Mouse (Mus musculus): ENCODE data around the gene Slc1a7. TPM values are rescaled to one million over a fixed set of nuclear protein-coding genes. Genes with fewer than 3 reads are reported as not detected.

Gene Slc1a7
- total RNA-seq, 1 experiment, result 0.18 TPM

- TF ChIP-seq CHD2 (IDR thresholded peaks at IDR 0.05; ENCODE audit: low read depth, low read length), result no peak
- no peak for TF ChIP-seq ZNF384 (IDR thresholded peaks at IDR 0.05; ENCODE audit: low read depth, low read length)
- TF ChIP-seq HCFC1 (IDR thresholded peaks at IDR 0.05; ENCODE audit: borderline replicate concordance, insufficient read depth, low read length), result no peak
- TF ChIP-seq MAFK (IDR thresholded peaks at IDR 0.05; ENCODE audit: insufficient read depth, low read depth, low read length), result no peak
- no peak for TF ChIP-seq ZC3H11A (IDR thresholded peaks at IDR 0.05; ENCODE audit: borderline replicate concordance, low read depth, low read length)
- Histone ChIP-seq H3K4me1 (ENCODE audit: control insufficient read depth in 2 of 2, insufficient read depth in 2 of 2, low read length in 2 of 2, poor library complexity in 1 of 2) (no peaks in the 10 kb centered on the region), H3K9ac (ENCODE audit: insufficient read depth, low read depth, low read length, poor library complexity, severe bottlenecking) (no peak overlapping the region), H3K4me3 (ENCODE audit: insufficient read depth in 1 of 2, low read depth in 1 of 2, low read length in 2 of 2, poor library complexity in 1 of 2, severe bottlenecking in 1 of 2) (no peak overlapping the region), H3K27ac (ENCODE audit: insufficient read depth, low read depth, low read length, poor library complexity, severe bottlenecking) (no peak overlapping the region), H3K36me3 (ENCODE audit: control insufficient read depth, insufficient read depth, low read length, poor library complexity, severe bottlenecking) (no peaks in the 10 kb centered on the region), H3K9me3 (ENCODE audit: control insufficient read depth, insufficient read depth, low read depth, low read length) (no peaks in the 10 kb centered on the region)
- DNase-seq (ENCODE audit: low read depth, low spot score), result no peak
- in situ Hi-C loops (cut with MboI; ENCODE audit: low sequenced_read_pairs in 2 of 2, unreplicated experiment in 2 of 2), result no loop called here
Observed at GRCm38 (mm10) chr4:107958487-107958886, 9.6 kb upstream of the Slc1a7 start.

- in situ Hi-C loops (cut with MboI; ENCODE audit: low sequenced_read_pairs in 2 of 2, unreplicated experiment in 2 of 2), result no loop called here
- H3K27ac ChIP-seq (ENCODE audit: insufficient read depth, low read depth, low read length, poor library complexity, severe bottlenecking), result no peak overlapping the region
- DNase-seq (ENCODE audit: low read depth, low spot score), result no peak
Observed at GRCm38 (mm10) chr4:107962044-107962732, 5.9 kb upstream of the Slc1a7 start.

GRCm38 (mm10) chr4:107962792-107963191 is 5.3 kb upstream of the Slc1a7 start:
- TF ChIP-seq MAFK (IDR thresholded peaks at IDR 0.05; ENCODE audit: insufficient read depth, low read depth, low read length) (no peak), ZNF384 (IDR thresholded peaks at IDR 0.05; ENCODE audit: low read depth, low read length) (no peak), CHD2 (IDR thresholded peaks at IDR 0.05; ENCODE audit: low read depth, low read length) (no peak), ZC3H11A (IDR thresholded peaks at IDR 0.05; ENCODE audit: borderline replicate concordance, low read depth, low read length) (no peak), HCFC1 (IDR thresholded peaks at IDR 0.05; ENCODE audit: borderline replicate concordance, insufficient read depth, low read length) (no peak)
- Histone ChIP-seq H3K4me1 (ENCODE audit: control insufficient read depth in 2 of 2, insufficient read depth in 2 of 2, low read length in 2 of 2, poor library complexity in 1 of 2) (peaks cover 0 to 10% of the 10 kb centered on the region in 2 experiments; a peak in 1 of 4 replicates), H3K4me3 (ENCODE audit: insufficient read depth in 1 of 2, low read depth in 1 of 2, low read length in 2 of 2, poor library complexity in 1 of 2, severe bottlenecking in 1 of 2) (no peak overlapping the region), H3K36me3 (ENCODE audit: control insufficient read depth, insufficient read depth, low read length, poor library complexity, severe bottlenecking) (no peaks in the 10 kb centered on the region), H3K27ac (ENCODE audit: insufficient read depth, low read depth, low read length, poor library complexity, severe bottlenecking) (no peak overlapping the region), H3K9me3 (ENCODE audit: control insufficient read depth, insufficient read depth, low read depth, low read length) (no peaks in the 10 kb centered on the region), H3K9ac (ENCODE audit: insufficient read depth, low read depth, low read length, poor library complexity, severe bottlenecking) (no peak overlapping the region)
- in situ Hi-C loops (cut with MboI; ENCODE audit: low sequenced_read_pairs in 2 of 2, unreplicated experiment in 2 of 2), result no loop called here
- DNase-seq (ENCODE audit: low read depth, low spot score), result no peak

More at GRCm38 (mm10) chr4:107962044-107962732, 5.9 kb upstream of the Slc1a7 start:
- Histone ChIP-seq H3K36me3 (ENCODE audit: control insufficient read depth, insufficient read depth, low read length, poor library complexity, severe bottlenecking) (no peaks in the 10 kb centered on the region), H3K4me1 (ENCODE audit: control insufficient read depth in 2 of 2, insufficient read depth in 2 of 2, low read length in 2 of 2, poor library complexity in 1 of 2) (peaks cover 0 to 10% of the 10 kb centered on the region in 2 experiments; a peak in 1 of 4 replicates), H3K4me3 (ENCODE audit: insufficient read depth in 1 of 2, low read depth in 1 of 2, low read length in 2 of 2, poor library complexity in 1 of 2, severe bottlenecking in 1 of 2) (no peak overlapping the region), H3K9ac (ENCODE audit: insufficient read depth, low read depth, low read length, poor library complexity, severe bottlenecking) (no peak overlapping the region), H3K9me3 (ENCODE audit: control insufficient read depth, insufficient read depth, low read depth, low read length) (no peaks in the 10 kb centered on the region)
- TF ChIP-seq HCFC1 (IDR thresholded peaks at IDR 0.05; ENCODE audit: borderline replicate concordance, insufficient read depth, low read length) (no peak), ZNF384 (IDR thresholded peaks at IDR 0.05; ENCODE audit: low read depth, low read length) (no peak), CHD2 (IDR thresholded peaks at IDR 0.05; ENCODE audit: low read depth, low read length) (no peak), MAFK (IDR thresholded peaks at IDR 0.05; ENCODE audit: insufficient read depth, low read depth, low read length) (no peak), ZC3H11A (IDR thresholded peaks at IDR 0.05; ENCODE audit: borderline replicate concordance, low read depth, low read length) (no peak)

GRCm38 (mm10) chr4:107966416-107967109 is 1.6 kb upstream of the Slc1a7 start:
- TF ChIP-seq ZNF384 (IDR thresholded peaks at IDR 0.05; ENCODE audit: low read depth, low read length), result no peak
- TF ChIP-seq CHD2 (IDR thresholded peaks at IDR 0.05; ENCODE audit: low read depth, low read length), result no peak
- TF ChIP-seq ZC3H11A (IDR thresholded peaks at IDR 0.05; ENCODE audit: borderline replicate concordance, low read depth, low read length), result no peak
- TF ChIP-seq HCFC1 (IDR thresholded peaks at IDR 0.05; ENCODE audit: borderline replicate concordance, insufficient read depth, low read length), result no peak
- no peak for TF ChIP-seq MAFK (IDR thresholded peaks at IDR 0.05; ENCODE audit: insufficient read depth, low read depth, low read length)
- no peak overlapping the region for H3K9ac ChIP-seq (ENCODE audit: insufficient read depth, low read depth, low read length, poor library complexity, severe bottlenecking)
- no peaks in the 10 kb centered on the region for H3K9me3 ChIP-seq (ENCODE audit: control insufficient read depth, insufficient read depth, low read depth, low read length)
- no peak for DNase-seq (ENCODE audit: low read depth, low spot score)
- no peak overlapping the region for H3K27ac ChIP-seq (ENCODE audit: insufficient read depth, low read depth, low read length, poor library complexity, severe bottlenecking)
- in situ Hi-C loops (cut with MboI; ENCODE audit: low sequenced_read_pairs in 2 of 2, unreplicated experiment in 2 of 2), result no loop called here
- no peaks in the 10 kb centered on the region for H3K36me3 ChIP-seq (ENCODE audit: control insufficient read depth, insufficient read depth, low read length, poor library complexity, severe bottlenecking)
- no peak overlapping the region for H3K4me3 ChIP-seq (ENCODE audit: insufficient read depth in 1 of 2, low read depth in 1 of 2, low read length in 2 of 2, poor library complexity in 1 of 2, severe bottlenecking in 1 of 2)
- peaks cover 3 to 16% of the 10 kb centered on the region in 2 experiments; a peak in 1 of 4 replicates for H3K4me1 ChIP-seq (ENCODE audit: control insufficient read depth in 2 of 2, insufficient read depth in 2 of 2, low read length in 2 of 2, poor library complexity in 1 of 2)
